Mouse (Mus musculus) central nervous system, embryonic 11.5 days (tissue): ENCODE results near the gene Gm3055. TPM values are rescaled to one million over a fixed set of nuclear protein-coding genes. Genes with fewer than 3 reads are reported as not detected.

Source experiments
- polyA plus RNA-seq: library from polyadenylated mRNA; depleted of rRNA; stranded (reverse); fragments of >200 nt; gene quantifications from 2 replicates; pipeline ENCODE4 v1.2.3, GENCODE M21; 2012; rRNA removed

Gene Gm3055
- polyA plus RNA-seq, result 11.0 and 12.9 TPM in 2 replicates

DNA sequence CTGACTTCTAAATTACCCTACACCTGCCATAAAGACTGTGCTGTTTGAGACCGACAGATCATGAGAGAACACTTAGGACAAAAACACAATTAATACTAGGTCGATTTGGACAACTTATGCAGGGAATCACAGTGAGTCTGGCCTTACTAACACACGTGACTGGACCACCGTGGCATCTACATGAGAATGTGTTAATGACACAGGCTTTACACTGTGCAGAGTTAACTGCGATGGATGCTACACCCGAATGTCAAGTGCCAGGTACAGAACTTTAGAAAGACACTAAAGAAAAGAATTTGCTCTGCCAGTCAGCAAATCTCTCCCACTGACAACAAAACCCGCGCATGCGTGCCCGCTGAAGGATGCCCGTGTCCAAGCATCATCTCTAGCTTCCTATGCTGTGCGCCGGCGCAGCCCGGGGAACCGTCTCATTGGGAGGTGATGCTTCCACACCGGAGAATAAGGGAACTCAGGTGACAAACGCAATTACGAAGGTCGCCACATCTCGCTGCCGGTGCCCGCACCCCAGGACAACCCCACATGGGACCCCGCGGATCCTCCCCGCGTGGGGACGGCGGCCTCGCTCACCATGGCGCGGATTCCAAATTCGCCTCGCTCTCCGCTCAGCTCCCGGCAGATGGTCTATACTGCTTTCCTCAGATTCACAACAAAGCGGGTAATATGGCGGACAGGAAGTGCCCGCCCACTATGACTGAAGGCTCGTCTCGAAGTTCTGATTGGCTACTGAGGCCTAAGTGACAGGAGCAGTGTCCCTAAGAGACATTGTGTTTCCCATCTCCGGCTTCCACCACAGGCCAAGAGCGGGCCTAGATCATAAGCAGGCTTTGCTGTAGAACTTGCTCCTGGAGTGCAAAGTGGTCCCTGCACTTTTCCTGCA, at the start of gene Gm3055:
Gene Gm3055 (minus strand): TSS at position 656 of the 898 bp plus-strand sequence.

GRCm38 (mm10) chr10:81811899-81812298, 40.9 kb upstream of the Gm3055 start, which contains the start of gene Gm4767:
Gene Gm4767, plus strand, starts transcription at chr10:81812186.

DNA sequence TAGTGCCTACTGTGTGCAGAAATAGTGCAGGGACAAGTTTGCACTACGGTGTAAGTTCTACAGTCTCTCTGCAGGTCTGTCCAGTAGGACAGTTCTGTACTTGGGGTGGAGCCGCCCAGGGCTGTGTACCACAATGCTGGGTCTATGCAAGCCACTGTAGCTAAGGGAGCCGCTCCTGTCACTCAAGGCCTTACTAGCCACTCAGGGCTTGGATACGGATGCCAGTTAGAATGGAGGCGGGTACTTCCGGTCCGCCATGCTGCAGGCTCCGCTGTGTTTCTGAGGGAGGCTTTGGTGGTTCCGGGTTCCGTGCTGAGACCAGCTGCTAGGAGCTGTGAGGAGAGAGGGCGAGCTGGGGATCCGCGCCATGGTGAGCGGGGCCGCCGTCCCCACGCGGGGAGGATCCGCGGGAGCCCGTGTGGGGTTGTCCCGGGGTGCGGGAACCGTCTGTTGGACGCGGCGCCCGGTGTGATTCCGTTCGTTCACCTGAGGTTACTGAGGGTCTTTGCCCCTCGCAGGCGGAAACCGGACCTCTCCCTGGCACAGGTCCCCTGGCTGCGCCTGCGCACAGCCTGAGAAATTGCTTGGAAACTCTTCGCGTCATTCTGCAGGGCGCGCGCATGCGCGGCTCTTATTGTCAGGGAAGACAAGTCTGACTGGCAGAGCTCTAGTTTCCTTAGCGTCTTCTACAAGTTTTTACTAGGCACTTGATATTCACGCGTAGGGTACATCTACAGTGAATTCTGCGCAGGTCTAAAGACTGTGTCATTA, 66.2 kb downstream of the Gm3055 start, which contains the start of gene Zfp433:
Gene Zfp433 (plus strand): TSS at position 295 of the 771 bp plus-strand sequence.

Other genes starting within 250 kb of the Gm3055 start
- gene Gna15, start 246.9 kb downstream of the Gm3055 start, polyA plus RNA-seq, result 0.88 and 0.98 TPM in 2 replicates
- 69.9 and 81.3 TPM in 2 replicates for gene Gna11, start 226.0 kb downstream of the Gm3055 start, polyA plus RNA-seq
- 265 and 396 TPM in 2 replicates for gene Aes, start 211.7 kb downstream of the Gm3055 start, polyA plus RNA-seq
- gene Tle2, start 196.6 kb downstream of the Gm3055 start, polyA plus RNA-seq, result 27.1 and 71.8 TPM in 2 replicates
- 6.1 and 12.0 TPM in 2 replicates for gene Tle6, start 170.1 kb downstream of the Gm3055 start, polyA plus RNA-seq
- gene BC025920, start 164.9 kb downstream of the Gm3055 start, polyA plus RNA-seq, result 5.0 and 6.4 TPM in 2 replicates
- 64.8 and 65.0 TPM in 2 replicates for gene Sirt6, start 143.4 kb downstream of the Gm3055 start, polyA plus RNA-seq
- 28.3 and 39.4 TPM in 2 replicates for gene Ankrd24, start 142.6 kb downstream of the Gm3055 start, polyA plus RNA-seq
- 1.8 and 4.1 TPM in 2 replicates for gene Gm10778, start 122.1 kb downstream of the Gm3055 start, polyA plus RNA-seq
- gene Zfp433, start 66.3 kb downstream of the Gm3055 start, polyA plus RNA-seq, result 4.5 and 10.8 TPM in 2 replicates
- 0.79 and 1.5 TPM in 2 replicates for gene Gm4767, start 41.0 kb upstream of the Gm3055 start, polyA plus RNA-seq
- 4.6 and 8.8 TPM in 2 replicates for gene Gm32687, start 92.8 kb upstream of the Gm3055 start, polyA plus RNA-seq
- gene Zfp781, start 159.3 kb upstream of the Gm3055 start, polyA plus RNA-seq, result 1.4 and 3.8 TPM in 2 replicates